In the genomic region with DNA sequence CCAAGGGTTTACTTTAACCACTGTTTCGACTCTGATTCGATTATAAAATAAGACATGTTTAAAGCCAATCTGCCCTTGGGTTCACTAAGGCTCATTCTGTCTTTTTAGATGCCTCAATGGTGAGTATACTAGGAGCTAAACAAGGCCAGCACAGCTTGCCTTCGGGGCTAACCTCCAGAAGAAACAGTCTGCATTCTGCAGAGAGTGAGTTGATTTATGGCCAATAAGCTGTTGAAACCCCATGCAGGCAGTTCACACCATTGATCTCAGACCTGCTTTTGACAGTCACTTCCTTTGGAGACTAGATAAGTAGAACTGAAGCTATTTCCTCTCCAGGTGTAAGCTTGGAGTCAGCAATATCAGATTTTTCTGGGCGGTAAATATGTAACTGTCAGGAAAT, we compare ENCODE assay signal across 20 mouse cellular contexts.
DNase-seq lines count a peak whose midpoint lies in the region; ATAC-seq and TF ChIP-seq lines count a peak whose summit lies in the region.
"Had no signal": no experiment of that assay in that cellular context is flagged by ENCODE, and none has a peak within 500 bp of the region (broad histone marks: within the 10 kb centered on the region; RNA-seq: fewer than 3 reads in every experiment).

No protein-coding gene starts in this region.

- TF ChIP-seq CTCF in hindbrain, postnatal 0 days (IDR thresholded peaks at IDR 0.05; ENCODE audit: low read depth) = no peak

- no peaks in the 10 kb centered on the region for H3K36me3 ChIP-seq in hindbrain, embryonic 14.5 days (replicated peaks; ENCODE audit: control insufficient read depth, insufficient read depth)
- H3K36me3 ChIP-seq in hindbrain, postnatal 0 days (ENCODE audit: insufficient read depth, low read length) = no peaks in the 10 kb centered on the region
- H3K36me3 ChIP-seq in kidney, embryonic 15.5 days = no peaks in the 10 kb centered on the region
- H3K36me3 ChIP-seq: embryonic facial prominence, embryonic 13.5 days; embryonic facial prominence, embryonic 15.5 days; forebrain, embryonic 10.5 days; forebrain, embryonic 12.5 days had no signal

- no peak overlapping the region for H3K9ac ChIP-seq in hindbrain, embryonic 14.5 days
- no peak overlapping the region for H3K9ac ChIP-seq in hindbrain, postnatal 0 days (replicated peaks; ENCODE audit: low read length)
- H3K9ac ChIP-seq in kidney, embryonic 15.5 days = no peak overlapping the region
- H3K9ac ChIP-seq: embryonic facial prominence, embryonic 13.5 days; embryonic facial prominence, embryonic 15.5 days; forebrain, embryonic 12.5 days had no signal

- no peak overlapping the region for H3K27ac ChIP-seq in hindbrain, embryonic 14.5 days
- H3K27ac ChIP-seq in hindbrain, postnatal 0 days = no peak overlapping the region
- no peak overlapping the region for H3K27ac ChIP-seq in kidney, embryonic 15.5 days
- H3K27ac ChIP-seq: embryonic facial prominence, embryonic 13.5 days; embryonic facial prominence, embryonic 15.5 days; forebrain, embryonic 10.5 days; forebrain, embryonic 12.5 days had no signal

- no peak overlapping the region for H3K4me2 ChIP-seq in hindbrain, embryonic 14.5 days (replicated peaks)
- no peak overlapping the region for H3K4me2 ChIP-seq in hindbrain, postnatal 0 days (ENCODE audit: low read depth, low read length)
- H3K4me2 ChIP-seq in kidney, embryonic 15.5 days = no peak overlapping the region
- H3K4me2 ChIP-seq: embryonic facial prominence, embryonic 13.5 days; embryonic facial prominence, embryonic 15.5 days; forebrain, embryonic 12.5 days had no signal

- no peaks in the 10 kb centered on the region for H3K27me3 ChIP-seq in hindbrain, embryonic 14.5 days (ENCODE audit: control insufficient read depth, insufficient read depth, low read length)
- H3K27me3 ChIP-seq in hindbrain, postnatal 0 days (ENCODE audit: insufficient read depth, low read length) = no peaks in the 10 kb centered on the region
- no peaks in the 10 kb centered on the region for H3K27me3 ChIP-seq in kidney, embryonic 15.5 days
- H3K27me3 ChIP-seq: embryonic facial prominence, embryonic 13.5 days; embryonic facial prominence, embryonic 15.5 days; forebrain, embryonic 12.5 days had no signal

- H3K9me3 ChIP-seq in hindbrain, embryonic 14.5 days (ENCODE audit: control insufficient read depth, low read length) = no peaks in the 10 kb centered on the region
- no peaks in the 10 kb centered on the region for H3K9me3 ChIP-seq in hindbrain, postnatal 0 days (ENCODE audit: low read length)
- H3K9me3 ChIP-seq in kidney, embryonic 15.5 days (replicated peaks) = no peaks in the 10 kb centered on the region
- H3K9me3 ChIP-seq: embryonic facial prominence, embryonic 13.5 days; embryonic facial prominence, embryonic 15.5 days; forebrain, embryonic 10.5 days; forebrain, embryonic 12.5 days had no signal

- DNase-seq in hindbrain, embryonic 14.5 days (ENCODE audit: low spot score) = peak; percentile 18
- DNase-seq in hindbrain, postnatal 0 days (ENCODE audit: low spot score) = no peak
- no peak for DNase-seq in kidney, postnatal 10 days
- peak; percentile 14 for DNase-seq in mesoderm, embryonic 11.5 days (ENCODE audit: low read depth, low spot score)
- DNase-seq in left cerebral cortex, adult 8-10 months (ENCODE audit: low spot score in 2 of 2) = no peak
- DNase-seq: adrenal gland, adult 2 months; adrenal gland, postnatal 10 days; adrenal gland, postnatal 25 days; cerebellum, adult 11 months; cerebellum, adult 9-10 months; cerebellum, postnatal 36 days; embryo, embryonic 11 days had no signal

- no peak overlapping the region for H3K4me3 ChIP-seq in hindbrain, embryonic 14.5 days (replicated peaks; ENCODE audit: low read length)
- no peak overlapping the region for H3K4me3 ChIP-seq in hindbrain, postnatal 0 days (ENCODE audit: low read length)
- H3K4me3 ChIP-seq in kidney, embryonic 15.5 days (replicated peaks) = no peak overlapping the region
- H3K4me3 ChIP-seq: embryonic facial prominence, embryonic 13.5 days; embryonic facial prominence, embryonic 15.5 days; erythroblast, embryonic 14.5 days; forebrain, embryonic 10.5 days; forebrain, embryonic 12.5 days had no signal

- WGBS in hindbrain, embryonic 14.5 days = 84% methylated on average over 4 of the region's 4 CpGs
- 84% methylated on average over 4 of the region's 4 CpGs for WGBS in hindbrain, postnatal 0 days
- WGBS in kidney, embryonic 15.5 days = 47% methylated on average over 4 of the region's 4 CpGs

- no peak for ATAC-seq in hindbrain, embryonic 14.5 days (ENCODE audit: low FRiP score)
- no peak for ATAC-seq in hindbrain, postnatal 0 days
- 0 out of 2 replicates have a peak, but pooled peaks have one; percentile 52 for ATAC-seq in kidney, embryonic 15.5 days (replicated peaks; ENCODE audit: low FRiP score)
- ATAC-seq: forebrain, embryonic 14.5 days; forebrain, embryonic 16.5 days had no signal

- H3K4me1 ChIP-seq in hindbrain, embryonic 14.5 days (replicated peaks; ENCODE audit: control insufficient read depth, insufficient read depth, low read length) = no peaks in the 10 kb centered on the region
- H3K4me1 ChIP-seq in hindbrain, postnatal 0 days (ENCODE audit: insufficient read depth, low read length) = no peaks in the 10 kb centered on the region
- H3K4me1 ChIP-seq in kidney, embryonic 15.5 days = no peaks in the 10 kb centered on the region
- H3K4me1 ChIP-seq: embryonic facial prominence, embryonic 13.5 days; embryonic facial prominence, embryonic 15.5 days; forebrain, embryonic 10.5 days; forebrain, embryonic 12.5 days had no signal

Comparison
In these comparisons a context has a peak if more than half of its experiments do, and no peak if none do; other contexts are left out.
1. DNase-seq: peak in hindbrain, embryonic 14.5 days (single experiment) and mesoderm, embryonic 11.5 days (single experiment); none in hindbrain, postnatal 0 days (single experiment), kidney, postnatal 10 days (single experiment) and left cerebral cortex, adult 8-10 months (0 of 2).